Mouse (Mus musculus) spleen, adult 2 months (tissue): ENCODE results near the gene Uhrf1bp1. TPM values are rescaled to one million over a fixed set of nuclear protein-coding genes. Genes with fewer than 3 reads are reported as not detected.

Experiments
- DNase-seq, 2 experiments: peaks; one replicate each; pipeline versions ENCODE4 v3.0.0 to v3.0.0-alpha.2; 2012 to 2021; ENCODE audit warnings: low spot score in 2 of 2, low read depth in 1 of 2
- H3K27ac ChIP-seq: fragments of 200-500 bp; 2 replicates; pipeline ENCODE4 v1.5.1; 2012; ENCODE audit warnings: low read length, inconsistent platforms; ENCODE audit not compliant: insufficient read depth
- H3K27me3 ChIP-seq: fragments of 200-500 bp; 2 replicates; pipeline ENCODE4 v1.6.1; 2012; ENCODE audit warnings: mild to moderate bottlenecking, moderate library complexity, low read length, inconsistent platforms; ENCODE audit not compliant: control insufficient read depth, insufficient read depth
- H3K36me3 ChIP-seq: fragments of 200-500 bp; 2 replicates; pipeline ENCODE4 v1.6.1; 2012; ENCODE audit warnings: mild to moderate bottlenecking, low read length, inconsistent platforms; ENCODE audit not compliant: control insufficient read depth, insufficient read depth
- H3K4me1 ChIP-seq: fragments of 200-500 bp; 2 replicates; pipeline ENCODE4 v1.6.1; 2011; ENCODE audit warnings: inconsistent platforms; ENCODE audit not compliant: control insufficient read depth, insufficient read depth, insufficient read length
- H3K4me3 ChIP-seq: fragments of 200-500 bp; 2 replicates; pipeline ENCODE4 v1.5.1; 2011; ENCODE audit warnings: mild to moderate bottlenecking, inconsistent platforms; ENCODE audit not compliant: insufficient read depth, insufficient read length; ENCODE audit errors: extremely low read depth
- CTCF ChIP-seq: fragments of 200-500 bp; IDR thresholded peaks from 2 replicates; pipeline ENCODE4 v1.5.1; 2011; ENCODE audit warnings: mild to moderate bottlenecking, inconsistent platforms; ENCODE audit not compliant: insufficient read depth, insufficient read length, insufficient replicate concordance; ENCODE audit errors: extremely low read depth
- POLR2A ChIP-seq: fragments of 200-500 bp; IDR thresholded peaks from 2 replicates; pipeline ENCODE4 v1.6.1; 2011; ENCODE audit warnings: low read depth, low read length, inconsistent platforms
- WGBS: fragments of 180-500 bp; shearing (Covaris S2); methylation state at CpG from one replicate; pipeline ENCODE4 v1.1.7; 2018; 5-methylcytosine and 5-hydroxymethylcytosine counted together
- polyA plus RNA-seq: library from polyadenylated mRNA; depleted of rRNA; stranded (reverse); fragments of >200 nt; gene quantifications from 2 replicates; pipeline ENCODE4 v1.2.3, GENCODE M21; 2012

Gene Uhrf1bp1
- polyA plus RNA-seq, 1 experiment, result 2.5 TPM

GRCm38 (mm10) chr17:27934136-27934910 is 78.1 kb downstream of the Uhrf1bp1 start:
- DNase-seq, result no peak
- WGBS, result 94% methylated on average over 10 of the region's 10 CpGs
- Histone ChIP-seq H3K27me3 (no peaks in the 10 kb centered on the region), H3K4me3 (no peak overlapping the region), H3K4me1 (no peaks in the 10 kb centered on the region), H3K36me3 (no peaks in the 10 kb centered on the region), H3K27ac (no peak overlapping the region)
- TF ChIP-seq POLR2A (no peak), CTCF (no peak)

- Histone ChIP-seq H3K4me3 (no peak overlapping the region), H3K4me1 (no peaks in the 10 kb centered on the region), H3K36me3 (no peaks in the 10 kb centered on the region), H3K27me3 (no peaks in the 10 kb centered on the region), H3K27ac (no peak overlapping the region)
- 70% methylated on average over 3 of the region's 3 CpGs for WGBS
- TF ChIP-seq CTCF (no peak), POLR2A (no peak)
- no peak for DNase-seq
Observed at GRCm38 (mm10) chr17:27935091-27935490, 78.8 kb downstream of the Uhrf1bp1 start.

- WGBS, result 86% methylated on average over 4 of the region's 4 CpGs
- H3K36me3 ChIP-seq, result no peaks in the 10 kb centered on the region
- H3K4me1 ChIP-seq, result no peaks in the 10 kb centered on the region
- H3K27ac ChIP-seq, result no peak overlapping the region
- H3K27me3 ChIP-seq, result no peaks in the 10 kb centered on the region
- H3K4me3 ChIP-seq, result no peak overlapping the region
- no peak for DNase-seq
- no peak for TF ChIP-seq POLR2A
- no peak for TF ChIP-seq CTCF
Observed at GRCm38 (mm10) chr17:27937054-27937615, 80.9 kb downstream of the Uhrf1bp1 start.

GRCm38 (mm10) chr17:27938121-27938754 is 82.0 kb downstream of the Uhrf1bp1 start:
- no peak for DNase-seq
- no peaks in the 10 kb centered on the region for H3K27me3 ChIP-seq
- H3K27ac ChIP-seq, result no peak overlapping the region
- 77% methylated on average over 12 of the region's 12 CpGs for WGBS
- H3K4me1 ChIP-seq, result no peaks in the 10 kb centered on the region
- TF ChIP-seq CTCF (no peak), POLR2A (no peak)
- no peaks in the 10 kb centered on the region for H3K36me3 ChIP-seq
- H3K4me3 ChIP-seq, result no peak overlapping the region

GRCm38 (mm10) chr17:27939028-27939427 is 82.8 kb downstream of the Uhrf1bp1 start:
- DNase-seq, result no peak
- Histone ChIP-seq H3K27me3 (no peaks in the 10 kb centered on the region), H3K36me3 (no peaks in the 10 kb centered on the region), H3K4me1 (no peaks in the 10 kb centered on the region), H3K4me3 (no peak overlapping the region), H3K27ac (no peak overlapping the region)
- 87% methylated on average over 5 of the region's 5 CpGs for WGBS
- TF ChIP-seq CTCF (no peak), POLR2A (no peak)

GRCm38 (mm10) chr17:27940352-27940751 is 84.1 kb downstream of the Uhrf1bp1 start:
- H3K4me3 ChIP-seq, result no peak overlapping the region
- H3K4me1 ChIP-seq, result no peaks in the 10 kb centered on the region
- no peaks in the 10 kb centered on the region for H3K36me3 ChIP-seq
- H3K27ac ChIP-seq, result no peak overlapping the region
- TF ChIP-seq CTCF (no peak), POLR2A (no peak)
- no peak for DNase-seq
- H3K27me3 ChIP-seq, result no peaks in the 10 kb centered on the region
- WGBS, result 81% methylated on average over 4 of the region's 4 CpGs
